Mouse (Mus musculus) MEL (cell line): ENCODE measurements at regions not wholly inside any gene's neighbourhood (a gene's known extent, or its start where the extent isn't known, plus 50 kb on each side); places are given as distances from the start of the nearest gene placed in this dataset.

Experiments used
- CTCF ChIP-seq, 3 experiments: IDR thresholded peaks in 2 of 3; conservative IDR thresholded peaks in 1 of 3; 2 replicates each; pipeline ENCODE4 v1.5.1; 2011 to 2012; ENCODE audit warnings: low read length in 3 of 3, low read depth in 2 of 3, mild to moderate bottlenecking in 2 of 3, improper control_type of control experiment in 1 of 3, inconsistent platforms in 1 of 3, mixed read lengths in 1 of 3, moderate library complexity in 1 of 3; ENCODE audit not compliant: control insufficient read depth in 1 of 3, insufficient read depth in 1 of 3, poor library complexity in 1 of 3, severe bottlenecking in 1 of 3
- E2F4 ChIP-seq: IDR thresholded peaks from 2 replicates; pipeline ENCODE4 v1.6.1; 2011; ENCODE audit warnings: low read depth, low read length, improper control_type of control experiment, borderline replicate concordance
- EP300 ChIP-seq, 2 experiments: IDR thresholded peaks; 2 replicates each; pipeline ENCODE4 v1.6.1; 2011; ENCODE audit warnings: improper control_type of control experiment in 2 of 2, low read length in 2 of 2, low read depth in 1 of 2, mild to moderate bottlenecking in 1 of 2

DNA sequence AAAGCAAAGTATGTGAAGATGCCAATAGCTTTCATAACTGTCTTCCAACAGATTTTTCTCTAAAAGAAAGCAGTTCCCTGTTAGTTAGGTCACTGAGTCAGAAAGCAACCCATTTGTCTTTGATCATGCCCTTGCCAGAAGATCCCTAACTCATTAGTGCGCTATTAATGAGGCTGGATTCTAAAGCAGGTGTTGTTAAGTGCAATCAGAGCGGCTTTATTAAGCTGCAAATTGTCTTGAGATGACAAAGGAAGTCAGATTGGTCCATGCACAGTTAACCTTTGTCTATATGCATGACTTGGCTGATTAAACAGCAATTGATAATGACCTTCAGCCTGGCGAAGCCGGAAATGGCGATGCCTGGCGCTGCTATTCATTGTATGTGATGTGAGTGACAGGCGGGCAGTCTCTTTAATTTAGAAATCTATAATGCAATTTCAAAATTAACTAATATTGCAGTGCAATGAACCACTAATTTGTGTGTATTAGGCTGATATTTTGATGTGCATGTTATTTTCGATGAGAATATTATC is 183.4 kb downstream of the Rnd3 start:
- TF ChIP-seq EP300 (IDR thresholded peaks at IDR 0.05; ENCODE audit: low read depth in 1 of 2, low read length in 2 of 2): no peak
- TF ChIP-seq E2F4: no peak
- TF ChIP-seq CTCF (IDR thresholded peaks at IDR 0.05 in 2 of 3, conservative IDR thresholded peaks at IDR 0.05 in 1 of 3; ENCODE audit: control insufficient read depth in 1 of 3, insufficient read depth in 1 of 3, low read depth in 2 of 3, low read length in 3 of 3, poor library complexity in 1 of 3, severe bottlenecking in 1 of 3): no peak
